Mouse (Mus musculus): ENCODE data around the gene Lhfp.

The Lhfp gene

DNA sequence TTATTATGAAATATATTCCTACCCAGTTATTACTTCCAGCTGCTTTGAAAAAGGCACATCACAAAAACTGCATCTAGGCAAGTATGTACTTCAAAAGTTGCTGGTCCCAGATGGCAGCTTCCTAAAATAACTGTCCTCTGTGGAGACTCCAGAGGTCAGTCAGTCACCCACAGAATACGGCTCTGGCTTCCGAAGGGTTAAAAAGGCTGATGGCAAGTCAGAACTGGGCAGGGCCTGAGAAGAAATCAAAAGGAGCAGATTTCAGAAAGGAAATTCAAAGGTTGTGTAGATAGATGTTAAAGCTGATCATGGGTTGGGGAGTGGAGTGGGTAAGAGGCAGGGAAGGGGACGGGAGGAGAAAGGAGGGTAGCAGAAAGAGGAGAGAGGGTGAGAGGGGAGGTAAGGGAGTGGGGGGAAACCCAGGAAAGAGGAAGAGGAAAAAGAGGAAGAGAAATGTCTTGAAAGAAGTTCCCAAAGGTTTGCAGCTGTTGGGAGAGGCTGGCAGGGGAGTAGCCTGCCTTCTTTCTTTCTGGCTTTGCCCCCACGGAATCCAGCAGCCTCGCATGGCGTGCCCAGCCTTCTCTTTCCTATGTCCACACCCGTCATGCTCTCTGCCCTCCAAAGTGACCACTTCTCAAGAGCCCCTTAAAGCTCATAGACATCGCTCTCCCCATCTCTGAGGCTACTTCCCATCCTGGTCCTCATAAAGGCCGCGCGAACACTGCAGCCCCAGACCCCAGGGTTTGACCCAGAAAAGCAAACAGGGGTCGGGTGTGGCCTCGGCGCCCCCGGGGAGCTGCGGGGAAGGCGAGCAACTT is 526 bp upstream of the Lhfp start:
- DNase-seq (ENCODE audit: low read depth, low spot score): no peak

DNA sequence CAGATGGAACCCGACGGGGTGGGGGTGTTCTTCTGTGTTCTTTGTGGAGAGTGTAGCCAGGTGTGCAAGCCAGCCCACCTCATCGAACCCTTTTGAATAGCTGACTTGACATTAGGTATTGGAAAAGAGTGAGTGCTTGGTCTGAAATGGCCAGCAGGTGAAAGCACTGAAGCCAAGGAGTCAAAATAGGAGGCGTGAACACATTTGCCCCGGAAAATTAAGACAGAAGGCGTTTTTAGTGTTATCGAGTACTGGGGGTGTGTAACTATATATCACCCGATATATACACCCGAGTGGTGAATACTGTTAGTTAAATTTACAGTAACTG is 876 bp downstream of the Lhfp start:
- DNase-seq (ENCODE audit: low read depth, low spot score): no peak

DNA sequence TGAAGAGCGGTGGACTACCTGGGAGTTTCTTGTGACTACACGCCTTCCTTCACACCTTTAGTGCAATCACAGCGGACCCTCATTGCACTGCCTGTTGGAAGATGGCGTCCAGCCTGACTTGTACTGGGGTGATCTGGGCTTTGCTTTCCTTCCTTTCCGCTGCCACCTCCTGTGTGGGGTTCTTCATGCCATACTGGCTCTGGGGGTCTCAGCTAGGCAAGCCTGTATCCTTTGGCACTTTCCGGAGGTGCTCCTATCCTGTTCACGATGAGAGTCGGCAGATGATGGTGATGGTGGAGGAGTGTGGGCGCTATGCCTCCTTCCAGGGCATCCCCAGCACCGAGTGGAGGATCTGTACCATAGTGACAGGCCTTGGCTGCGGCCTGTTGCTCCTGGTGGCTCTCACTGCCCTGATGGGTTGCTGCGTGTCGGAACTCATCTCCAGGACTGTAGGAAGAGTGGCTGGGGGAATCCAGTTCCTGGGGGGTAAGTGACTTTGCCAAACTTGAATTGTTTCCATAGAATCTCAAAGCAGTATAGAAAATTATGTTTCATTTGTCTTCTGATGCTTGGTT is 2.0 kb downstream of the Lhfp start:
- no peak for DNase-seq (ENCODE audit: low read depth, low spot score)

DNA sequence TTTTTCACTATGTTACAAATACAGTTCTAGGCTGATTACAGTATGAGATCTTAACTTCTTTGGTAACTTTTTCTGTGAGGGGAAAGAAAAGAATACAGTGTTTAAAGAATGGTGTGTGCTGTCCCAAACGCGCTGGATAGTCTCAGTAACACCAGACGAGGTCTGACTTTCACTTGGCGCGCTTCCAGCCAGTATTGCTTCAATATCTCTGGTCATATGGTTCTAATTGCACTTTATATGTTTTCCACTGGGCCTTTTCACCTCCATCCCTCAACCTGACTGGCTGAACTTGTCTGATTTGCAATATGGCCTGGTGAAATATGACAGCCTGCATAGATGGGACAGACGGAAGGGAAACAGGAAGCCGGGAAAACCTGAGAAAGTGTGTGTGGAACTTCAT is 2.9 kb downstream of the Lhfp start:
- DNase-seq (ENCODE audit: low read depth, low spot score): peak; percentile 73

DNA sequence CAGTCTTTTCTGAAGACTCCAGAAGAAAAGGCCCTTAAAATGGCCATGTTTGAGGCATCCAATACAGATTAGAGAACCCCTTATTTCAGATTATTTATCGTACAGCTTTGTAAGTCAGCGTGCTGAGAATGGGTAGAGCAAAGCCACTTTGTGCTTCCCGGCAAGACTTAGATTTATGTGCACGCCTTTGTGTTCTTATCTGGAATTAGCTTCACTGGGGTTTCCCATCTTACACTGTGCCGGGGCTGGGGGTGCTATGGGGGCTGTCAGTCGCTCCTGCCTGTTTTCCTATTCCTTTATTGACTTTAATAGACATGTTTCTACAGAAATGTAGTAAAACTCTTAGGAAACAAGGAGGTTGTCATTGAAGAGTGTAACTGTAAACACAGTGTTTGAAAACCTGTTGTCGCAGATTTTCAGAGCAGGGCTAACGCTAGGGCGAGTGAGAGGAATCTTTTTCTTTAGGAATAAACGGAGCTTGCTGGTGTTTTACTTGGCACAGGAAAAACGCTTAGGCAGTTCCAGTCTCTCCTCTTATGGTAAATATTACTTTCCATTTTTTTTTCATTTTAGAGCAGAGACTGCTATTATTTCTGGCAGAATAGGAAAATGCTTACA is 3.5 kb downstream of the Lhfp start:
- peak; percentile 34 for DNase-seq (ENCODE audit: low read depth, low spot score)

DNA sequence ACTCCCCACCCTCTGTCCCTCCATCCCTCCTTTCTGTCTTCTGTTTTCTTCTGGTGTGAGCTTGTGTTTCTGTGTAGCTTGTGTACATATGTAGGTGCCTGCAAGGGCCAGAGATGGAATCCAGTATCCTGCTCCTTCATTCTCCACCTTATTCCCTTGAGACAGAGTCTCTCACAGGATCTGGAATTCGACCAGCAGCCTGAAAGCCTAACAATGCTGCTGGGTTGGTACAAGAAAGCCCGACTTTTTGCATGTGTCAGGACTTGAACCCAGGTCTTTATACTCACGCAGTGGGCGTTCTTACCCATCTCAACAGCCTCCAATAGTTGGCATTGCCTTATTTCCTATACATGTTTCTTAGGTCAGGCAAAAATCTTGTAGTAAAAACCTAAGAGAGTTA is 4.4 kb downstream of the Lhfp start:
- no peak for DNase-seq (ENCODE audit: low read depth, low spot score)

DNA sequence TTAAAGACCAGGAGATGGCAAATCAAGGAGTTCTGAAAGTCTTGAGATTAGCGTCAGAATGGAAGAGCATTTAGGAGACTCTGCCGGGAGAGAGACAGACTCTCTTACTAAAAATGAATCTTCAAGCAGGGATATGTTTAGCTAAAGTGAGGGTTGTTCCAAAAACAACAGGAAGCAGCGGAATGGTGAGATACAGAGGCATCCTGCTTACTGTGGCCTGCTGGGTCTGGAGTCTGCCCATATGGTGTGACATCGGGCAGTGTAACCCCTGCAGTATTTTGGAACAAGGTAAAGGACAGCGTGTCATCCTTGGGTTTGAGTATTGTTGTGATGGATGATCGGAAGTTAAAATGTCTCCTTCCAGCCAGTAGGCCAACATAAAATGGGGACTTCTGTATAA is 5.0 kb downstream of the Lhfp start:
- no peak for DNase-seq (ENCODE audit: low read depth, low spot score)

DNA sequence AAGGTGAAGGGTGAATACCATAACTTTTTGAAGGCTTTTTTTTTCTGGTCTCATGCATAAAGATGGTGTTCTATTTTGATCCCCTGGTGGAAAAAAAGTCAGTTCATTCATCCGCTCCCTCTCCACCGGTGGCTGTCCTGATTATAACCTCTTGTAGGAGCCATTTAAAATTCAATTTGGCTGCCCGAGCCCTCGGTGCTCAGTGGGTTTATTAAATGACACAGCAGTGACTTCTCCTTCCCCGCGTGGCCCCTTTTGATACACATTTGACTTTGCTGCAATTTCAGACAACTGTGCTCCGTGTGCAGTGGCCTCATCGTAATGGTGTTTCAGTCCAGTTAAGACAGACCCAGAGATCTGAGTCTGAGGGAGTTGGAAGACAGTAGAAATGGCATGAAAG is 11.1 kb downstream of the Lhfp start:
- no peak for DNase-seq (ENCODE audit: low read depth, low spot score)

DNA sequence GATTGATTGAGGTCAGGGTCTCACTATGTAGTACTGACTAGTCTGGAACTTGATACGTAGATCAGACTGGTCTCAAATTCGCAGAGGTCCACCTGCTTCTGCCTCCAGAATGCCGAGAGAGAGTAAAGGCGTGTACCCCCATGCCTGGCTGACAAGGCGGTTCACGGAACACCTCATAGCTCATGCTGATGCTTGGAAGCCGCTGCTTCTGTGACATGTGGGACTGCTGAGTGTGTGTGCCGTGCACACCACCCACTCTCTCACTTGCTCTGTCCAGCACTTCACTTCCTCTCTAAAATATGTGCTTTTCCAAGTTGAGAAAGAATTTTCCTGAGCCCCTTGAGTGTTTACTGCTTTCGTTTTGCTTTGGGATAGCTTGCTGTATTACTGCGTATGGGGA is 15.1 kb downstream of the Lhfp start:
- peak; percentile 30 for DNase-seq (ENCODE audit: low read depth, low spot score)

DNA sequence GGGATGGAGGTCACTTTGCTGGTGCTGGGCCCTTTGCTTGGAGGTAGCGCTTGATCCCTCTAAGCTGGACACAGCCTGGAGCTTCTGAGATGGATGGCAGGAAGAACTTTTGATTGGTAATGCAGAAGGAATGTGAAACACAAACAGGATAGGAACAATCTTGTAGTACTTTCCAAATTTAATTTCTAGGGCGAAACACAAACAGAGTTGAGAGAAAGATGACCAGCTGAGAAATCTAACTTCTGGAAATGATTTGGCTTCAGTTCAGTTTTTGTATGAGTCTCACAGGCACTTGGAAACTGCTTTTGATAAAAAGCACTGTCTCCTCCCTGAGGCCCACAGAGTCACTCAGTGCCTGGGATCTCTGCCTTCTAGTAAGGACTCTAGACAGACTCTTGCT is 18.6 kb downstream of the Lhfp start:
- DNase-seq (ENCODE audit: low read depth, low spot score): no peak

DNA sequence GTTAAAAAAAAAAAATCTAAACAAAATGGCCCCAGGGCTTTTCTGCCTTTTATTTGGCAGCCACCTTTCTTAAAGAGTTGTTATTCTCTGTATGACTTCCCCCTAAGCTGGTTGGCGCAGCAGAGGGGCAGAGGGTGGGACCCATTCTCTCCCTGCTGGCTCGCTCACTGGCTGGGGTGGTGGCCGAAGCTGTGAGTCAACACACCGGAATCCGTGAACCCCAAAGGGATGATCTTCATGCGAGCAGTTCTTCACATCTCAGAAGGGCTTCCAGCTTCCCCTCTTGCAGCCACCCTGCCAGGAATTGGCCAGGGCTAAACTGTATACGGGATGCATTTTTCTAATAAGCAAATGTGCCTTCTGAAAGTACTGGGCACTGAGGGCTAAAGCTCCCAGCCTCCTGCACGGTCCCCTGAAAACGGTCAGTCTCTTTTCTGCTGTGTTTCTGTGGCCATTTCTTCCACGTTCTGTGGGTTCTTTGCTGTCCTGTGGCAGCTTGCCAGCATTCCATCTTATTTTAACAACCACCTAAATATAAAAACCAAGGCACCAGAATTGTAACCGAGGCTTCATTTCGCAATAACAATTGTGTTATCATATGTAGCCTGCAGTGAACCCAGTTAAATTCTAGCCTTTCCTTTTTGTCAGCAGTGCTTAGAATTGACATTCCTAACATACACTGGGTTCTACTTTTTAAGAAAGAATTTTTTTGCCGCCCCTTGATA is 22.3 kb downstream of the Lhfp start:
- no peak for DNase-seq (ENCODE audit: low read depth, low spot score)

DNA sequence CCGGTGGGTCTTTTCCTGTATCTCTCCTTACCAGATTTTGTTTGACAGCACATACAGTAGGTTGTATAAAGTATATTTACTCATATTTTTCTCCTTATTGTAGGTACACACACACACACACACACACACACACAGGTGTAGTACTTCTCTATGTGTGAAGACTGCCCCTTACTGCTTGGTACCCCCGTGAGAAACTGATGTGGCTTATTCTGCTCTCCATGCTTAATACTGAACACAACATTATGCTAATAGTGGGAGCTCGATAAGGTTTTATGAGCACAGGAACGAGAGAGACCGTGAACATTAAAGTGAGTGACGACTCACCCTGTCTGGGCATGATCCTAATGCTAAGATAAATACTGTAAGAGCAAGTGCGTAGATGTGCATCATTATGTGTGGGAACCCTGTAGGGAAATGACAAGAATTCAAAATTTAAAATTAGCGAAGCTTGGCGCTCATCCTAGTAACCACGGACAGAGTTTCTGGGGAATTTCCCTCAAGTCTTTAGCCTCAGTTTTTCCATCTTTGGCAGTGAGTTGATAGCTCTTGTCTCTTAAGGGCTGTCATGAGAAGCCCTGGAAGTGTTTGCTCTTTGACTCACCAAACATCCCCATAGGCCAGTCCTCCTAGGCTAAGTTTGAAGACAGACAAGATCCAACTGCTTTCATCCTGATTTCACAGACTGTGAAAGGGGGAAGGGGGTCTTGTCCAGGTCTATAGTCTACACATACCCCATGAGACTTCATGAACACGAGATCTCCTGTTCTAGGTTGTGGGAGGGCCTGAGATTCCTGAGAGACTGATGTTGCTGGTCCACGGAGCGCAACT is 24.2 kb downstream of the Lhfp start:
- DNase-seq (ENCODE audit: low read depth, low spot score): no peak

DNA sequence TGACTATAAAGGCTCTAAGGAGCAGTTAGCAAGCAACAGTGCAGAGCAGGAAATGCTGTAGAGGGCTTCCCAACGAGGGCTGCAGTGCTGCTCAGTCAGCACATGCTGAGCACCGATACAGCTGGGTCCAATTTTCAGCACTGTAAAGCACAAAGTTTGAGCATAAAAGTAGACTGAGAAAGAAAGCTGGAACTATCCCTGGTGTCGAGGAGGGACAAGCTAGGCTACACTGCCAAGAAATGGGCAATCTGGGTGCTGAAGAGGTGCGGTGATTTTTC is 24.7 kb downstream of the Lhfp start:
- no peak for DNase-seq (ENCODE audit: low read depth, low spot score)

DNA sequence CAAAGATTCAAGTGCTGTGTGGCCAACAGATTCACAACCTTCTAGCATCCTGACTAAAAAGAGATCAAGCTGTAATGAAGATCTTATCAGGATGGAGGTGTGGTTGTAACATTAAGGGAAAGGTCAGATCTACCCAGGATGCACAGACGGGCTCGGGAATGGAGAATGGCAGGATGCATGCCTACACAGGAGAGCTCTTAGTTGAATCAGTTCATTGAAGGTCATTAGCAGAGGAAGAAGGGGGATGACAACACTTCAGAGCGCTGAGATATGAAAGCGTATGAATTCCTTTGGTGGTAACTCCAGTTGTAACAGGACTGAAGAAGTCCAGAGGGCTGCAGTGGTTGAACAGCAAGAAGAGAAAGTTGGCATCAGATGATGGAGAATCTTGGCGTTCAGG is 27.1 kb downstream of the Lhfp start:
- DNase-seq (ENCODE audit: low read depth, low spot score): no peak

DNA sequence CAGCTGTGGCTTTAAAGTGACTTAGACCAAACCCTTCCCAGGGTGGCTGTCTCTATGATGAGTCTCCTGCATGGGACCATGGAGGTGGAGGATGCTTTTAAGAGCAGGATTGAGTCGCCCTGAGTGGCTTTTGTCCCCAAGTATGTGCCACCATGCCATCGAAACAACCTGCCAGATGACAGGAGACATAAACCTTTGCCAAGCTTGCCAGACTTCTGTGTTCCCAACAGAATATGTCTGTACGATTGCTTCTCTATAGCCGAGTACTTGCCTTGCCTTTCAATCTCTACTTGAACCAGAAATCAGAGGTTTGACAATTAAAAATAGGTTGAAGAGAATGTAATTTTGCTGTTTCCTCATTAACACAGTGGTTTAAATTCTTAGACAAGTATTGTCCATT is 32.9 kb downstream of the Lhfp start:
- DNase-seq (ENCODE audit: low read depth, low spot score): no peak

DNA sequence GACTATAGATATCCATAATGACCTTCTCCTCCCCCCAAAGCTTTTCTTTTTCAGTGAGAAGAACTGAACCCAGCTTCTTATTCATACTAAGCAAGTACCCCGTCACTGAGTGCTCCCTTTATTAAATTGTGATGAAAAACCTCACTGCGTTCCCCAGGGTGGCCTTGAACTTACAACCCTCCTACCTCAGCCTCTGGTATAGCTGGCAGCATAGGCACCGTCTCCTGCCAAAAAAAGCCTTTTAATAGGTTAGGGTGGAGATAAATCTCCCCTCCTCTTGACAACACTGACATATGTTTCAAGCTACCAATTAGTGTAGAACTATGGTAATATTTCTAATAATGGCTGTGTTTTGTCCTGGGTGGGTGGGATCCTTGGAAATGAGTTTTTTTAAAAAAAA is 33.4 kb downstream of the Lhfp start:
- DNase-seq (ENCODE audit: low read depth, low spot score): no peak

DNA sequence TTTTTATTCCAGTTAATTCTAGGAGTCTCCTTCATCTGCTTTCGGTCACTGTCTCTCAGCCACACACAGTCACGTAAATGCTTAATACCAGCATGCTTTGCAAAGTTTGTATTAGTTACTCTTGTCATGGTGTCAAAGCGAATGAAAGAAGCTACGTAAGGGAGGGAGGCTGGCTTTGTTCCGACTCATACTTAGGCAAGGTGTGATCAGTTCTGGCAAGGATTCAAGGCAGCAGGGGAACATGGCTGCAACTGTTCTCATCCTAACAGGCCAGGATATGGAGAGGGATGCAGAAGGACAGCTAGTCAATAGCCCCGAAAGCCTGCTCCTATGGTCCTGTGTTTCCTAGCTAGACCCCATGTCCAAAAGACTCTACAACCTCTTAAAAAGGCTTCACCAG is 39.0 kb downstream of the Lhfp start:
- no peak for DNase-seq (ENCODE audit: low read depth, low spot score)

DNA sequence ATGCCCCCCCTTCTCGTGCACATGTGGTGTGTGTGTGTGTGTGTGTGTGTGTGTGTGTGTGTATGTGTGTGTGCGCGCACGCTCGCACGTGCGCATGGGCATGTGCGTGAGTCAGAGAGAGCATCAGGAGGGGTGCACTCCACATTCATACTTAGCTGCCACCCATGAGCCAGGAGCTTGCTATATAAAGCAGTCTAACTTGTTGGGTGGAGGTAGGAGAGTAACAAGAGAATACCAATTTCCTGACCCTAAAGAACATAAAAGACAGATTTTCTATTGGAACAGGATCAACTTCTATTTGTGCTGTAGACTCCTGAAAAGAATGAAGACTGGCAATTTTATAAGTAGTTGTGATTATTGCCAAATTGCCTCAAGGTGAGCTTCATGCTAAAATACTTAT is 39.4 kb downstream of the Lhfp start:
- no peak for DNase-seq (ENCODE audit: low read depth, low spot score)

DNA sequence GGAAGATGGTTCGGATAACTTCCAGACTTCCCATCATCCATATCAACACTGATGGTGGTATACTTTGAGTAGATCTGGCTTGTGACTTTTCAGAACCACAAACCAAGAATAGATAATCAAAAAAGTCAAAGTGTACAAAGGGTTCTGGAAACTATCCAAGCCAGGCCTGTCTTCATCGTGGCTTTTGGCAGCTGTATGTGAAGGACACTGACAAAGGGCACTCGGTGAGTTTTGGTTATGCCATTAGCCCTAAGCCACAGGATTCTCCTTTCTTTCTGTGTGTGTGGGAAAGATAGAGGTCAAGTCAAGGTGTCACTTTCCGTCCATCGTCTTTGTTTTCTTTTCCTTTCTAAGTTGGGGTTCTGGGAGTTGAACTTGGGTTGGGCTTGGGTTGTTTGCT is 42.4 kb downstream of the Lhfp start:
- DNase-seq (ENCODE audit: low read depth, low spot score): no peak

DNA sequence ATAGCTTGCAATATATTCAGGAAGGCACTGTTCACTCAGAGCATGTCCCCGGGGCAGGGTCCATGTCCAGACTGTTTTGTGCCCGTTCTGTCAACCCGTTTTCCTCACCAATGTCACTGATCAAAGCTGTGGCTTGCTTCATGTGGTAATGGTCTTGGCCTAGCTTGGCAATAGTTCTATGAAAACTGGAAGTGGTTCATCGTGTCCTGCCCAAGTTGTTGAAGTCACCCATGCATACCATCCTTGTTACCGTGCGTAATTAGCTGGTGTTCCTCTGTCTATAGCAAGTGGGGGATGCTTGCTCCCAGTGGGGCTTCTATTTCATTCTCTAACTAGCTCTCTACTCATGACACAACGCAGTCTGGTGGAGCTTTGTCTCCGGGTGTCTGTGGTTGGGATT is 43.5 kb downstream of the Lhfp start:
- no peak for DNase-seq (ENCODE audit: low read depth, low spot score)

DNA sequence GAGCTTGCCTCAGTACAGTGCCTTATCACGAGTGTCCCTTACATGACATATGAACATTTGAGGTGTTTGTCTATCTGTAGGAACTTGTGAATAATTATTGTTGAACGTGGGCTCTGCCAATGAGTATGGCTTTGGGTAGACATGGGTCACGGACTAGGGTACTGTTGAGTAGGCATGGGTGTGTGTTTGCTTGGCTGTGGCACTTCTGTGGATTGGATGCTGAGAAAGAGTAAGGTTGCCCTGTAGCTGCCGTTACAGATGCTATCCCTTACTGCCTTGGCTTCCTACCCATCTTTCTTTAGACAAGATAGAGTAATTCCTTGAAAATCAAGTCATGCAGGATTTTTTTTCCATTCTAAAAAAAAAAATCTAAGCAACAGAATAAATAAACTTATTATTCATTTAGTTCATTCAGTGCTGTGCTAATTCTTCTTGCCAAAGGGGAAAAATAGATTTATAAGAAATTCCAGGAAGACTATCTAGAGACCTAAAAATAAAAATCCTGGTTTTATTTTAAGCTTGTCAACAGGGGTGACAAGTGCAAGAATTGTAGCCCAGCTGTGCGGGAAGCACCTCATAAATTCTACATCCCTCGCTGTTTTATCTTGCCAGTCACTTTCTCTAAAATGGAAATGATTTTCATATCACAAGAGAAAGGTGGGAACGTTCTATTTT is 45.3 kb downstream of the Lhfp start:
- no peak for DNase-seq (ENCODE audit: low read depth, low spot score)

All from mesoderm, embryonic 11.5 days (tissue).